8 mouse cellular contexts compared by ENCODE assay signal in the genomic region with DNA sequence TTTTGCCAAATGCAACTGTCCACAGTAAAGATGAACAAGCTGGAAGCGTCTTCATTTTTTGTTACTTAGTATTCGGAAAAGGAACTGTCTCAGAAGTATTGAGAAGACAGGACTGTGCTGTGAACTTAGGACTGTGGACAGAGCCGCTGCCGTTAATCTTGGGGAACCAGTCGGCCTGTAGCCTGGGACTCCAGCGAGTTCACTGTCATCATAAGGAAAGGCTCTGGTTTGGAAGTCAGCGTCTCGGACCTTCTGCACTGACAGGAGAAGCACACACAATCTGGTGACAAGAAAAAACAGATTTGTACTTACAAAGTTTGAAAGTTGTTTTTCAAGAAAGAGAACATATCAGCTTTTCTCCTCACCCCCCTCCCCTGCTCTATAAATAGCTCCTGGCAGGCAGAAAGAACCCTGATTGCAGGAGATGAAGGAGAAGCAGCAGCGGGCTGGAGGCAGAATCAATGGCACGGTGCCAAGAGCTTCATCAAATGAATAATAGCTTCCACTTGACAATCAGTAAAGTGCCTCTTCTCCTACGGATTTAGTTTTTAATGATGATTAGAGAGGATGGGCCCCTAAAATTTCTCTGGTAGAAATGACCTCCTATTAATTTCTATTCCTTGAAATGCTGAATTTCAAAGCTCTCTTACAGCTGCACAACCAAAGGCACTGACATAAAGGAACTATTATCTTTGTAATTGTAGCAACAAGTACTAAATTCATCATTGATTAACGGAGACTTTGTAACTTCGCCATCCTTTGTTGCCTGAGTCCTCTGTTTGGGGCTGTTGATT.
A peak's percentile ranks its signal among the peaks of the same experiment; 100 is the strongest.
DNase-seq lines count a peak whose midpoint lies in the region; ATAC-seq lines count a peak whose summit lies in the region.

No protein-coding gene starts in this region.

- no peaks in the 10 kb centered on the region for H3K36me3 ChIP-seq in kidney, embryonic 15.5 days
- no peaks in the 10 kb centered on the region for H3K36me3 ChIP-seq in forebrain, embryonic 14.5 days (ENCODE audit: control insufficient read depth, insufficient read depth, low read length)
- H3K36me3 ChIP-seq in midbrain, embryonic 15.5 days (replicated peaks), result no peaks in the 10 kb centered on the region

- 0 out of 2 replicates have a peak, but pooled peaks have one; percentile 43 for ATAC-seq in kidney, embryonic 15.5 days (replicated peaks; ENCODE audit: low FRiP score)
- peak; percentile 91 for ATAC-seq in forebrain, embryonic 14.5 days
- peak; percentile 75 for ATAC-seq in midbrain, embryonic 15.5 days (replicated peaks)
- ATAC-seq in megakaryocyte progenitor cell, adult 5-6 weeks (replicated peaks; ENCODE audit: poor library complexity), result no peak
- no peak for ATAC-seq in erythroblast, adult 5-6 weeks (replicated peaks; ENCODE audit: low FRiP score, poor library complexity, severe bottlenecking)

- peak overlapping the region; percentile 33 for H3K4me2 ChIP-seq in kidney, embryonic 15.5 days
- H3K4me2 ChIP-seq in forebrain, embryonic 14.5 days (ENCODE audit: low read length), result no peak overlapping the region
- H3K4me2 ChIP-seq in midbrain, embryonic 15.5 days, result no peak overlapping the region

- peaks cover 10% of the 10 kb centered on the region for H3K4me1 ChIP-seq in kidney, embryonic 15.5 days
- H3K4me1 ChIP-seq in forebrain, embryonic 14.5 days (ENCODE audit: control insufficient read depth, insufficient read depth, low read length), result peaks cover 15% of the 10 kb centered on the region
- peaks cover 10% of the 10 kb centered on the region for H3K4me1 ChIP-seq in midbrain, embryonic 15.5 days

- no peaks in the 10 kb centered on the region for H3K9me3 ChIP-seq in kidney, embryonic 15.5 days (replicated peaks)
- no peaks in the 10 kb centered on the region for H3K9me3 ChIP-seq in forebrain, embryonic 14.5 days (replicated peaks; ENCODE audit: control insufficient read depth, low read length)
- H3K9me3 ChIP-seq in midbrain, embryonic 15.5 days, result no peaks in the 10 kb centered on the region

- no peak for DNase-seq in kidney, adult 18-20 months
- peak; percentile 48 for DNase-seq in adrenal gland, postnatal 14 days
- peak; percentile 93 for DNase-seq in forebrain, embryonic 14.5 days (ENCODE audit: low spot score)
- DNase-seq in layer of hippocampus, adult 11-12 months (ENCODE audit: low spot score), result peak; percentile 44

- H3K9ac ChIP-seq in kidney, embryonic 15.5 days, result no peak overlapping the region
- H3K9ac ChIP-seq in forebrain, embryonic 14.5 days (ENCODE audit: low read length), result no peak overlapping the region
- no peak overlapping the region for H3K9ac ChIP-seq in midbrain, embryonic 15.5 days

- WGBS in kidney, embryonic 15.5 days, result 17% methylated on average over 13 of the region's 13 CpGs
- 21% methylated on average over 13 of the region's 13 CpGs for WGBS in forebrain, embryonic 14.5 days
- 29% methylated on average over 13 of the region's 13 CpGs for WGBS in midbrain, embryonic 15.5 days

- 0 out of 2 replicates have a peak, but pooled peaks cover 3% of the 10 kb centered on the region for H3K27me3 ChIP-seq in kidney, embryonic 15.5 days
- no peaks in the 10 kb centered on the region for H3K27me3 ChIP-seq in forebrain, embryonic 14.5 days (replicated peaks; ENCODE audit: control insufficient read depth, insufficient read depth, low read length)
- H3K27me3 ChIP-seq in midbrain, embryonic 15.5 days (replicated peaks), result no peaks in the 10 kb centered on the region

- no peak overlapping the region for H3K4me3 ChIP-seq in kidney, embryonic 15.5 days (replicated peaks)
- no peak overlapping the region for H3K4me3 ChIP-seq in forebrain, embryonic 14.5 days (ENCODE audit: low read depth, low read length)
- no peak overlapping the region for H3K4me3 ChIP-seq in midbrain, embryonic 15.5 days

- no peak overlapping the region for H3K27ac ChIP-seq in kidney, embryonic 15.5 days
- no peak overlapping the region for H3K27ac ChIP-seq in forebrain, embryonic 14.5 days (ENCODE audit: low read depth, low read length)
- no peak overlapping the region for H3K27ac ChIP-seq in midbrain, embryonic 15.5 days

Comparison
In these comparisons a context has a peak if more than half of its experiments do, and no peak if none do; other contexts are left out.
1. ATAC-seq: peak in kidney, embryonic 15.5 days (single experiment), forebrain, embryonic 14.5 days (single experiment) and midbrain, embryonic 15.5 days (single experiment); none in megakaryocyte progenitor cell, adult 5-6 weeks (single experiment) and erythroblast, adult 5-6 weeks (single experiment).